Mouse (Mus musculus): ENCODE data around the gene Gtdc1. TPM values are rescaled to one million over a fixed set of nuclear protein-coding genes. Genes with fewer than 3 reads are reported as not detected.

The Gtdc1 gene
- 9.8 and 10.3 TPM in 2 replicates for polyA plus RNA-seq (2021; fragmentation: Nextera tagmentation)
- long read RNA-seq, experiment 1, partial matches to known transcripts, result 2 of 8 reads
- long read RNA-seq, experiment 1, other reads (novel, unspliced or antisense), result 6 of 8 reads
- long read RNA-seq, experiment 2, partial matches to known transcripts, result 11 of 29 reads
- long read RNA-seq, experiment 2, other reads (novel, unspliced or antisense), result 17 of 29 reads

GRCm38 (mm10) chr2:44927482-44927811, at the start of gene Gtdc1:
Gtdc1 (minus strand) TSS chr2:44927657.

Other genes starting within 250 kb of the Gtdc1 start
- gene Zeb2, start 189.7 kb upstream of the Gtdc1 start, polyA plus RNA-seq (2021; fragmentation: Nextera tagmentation), result 69.5 and 72.6 TPM in 2 replicates

All from layer of hippocampus, adult 6 months (tissue).